Mouse (Mus musculus): ENCODE measurements around the gene Fndc8. TPM values are rescaled to one million over a fixed set of nuclear protein-coding genes. Genes with fewer than 3 reads are reported as not detected.
A peak's percentile ranks its signal among the peaks of the same experiment; 100 is the strongest.

Gene Fndc8
- polyA plus RNA-seq (2015; fragmentation: Nextera tagmentation; extraction: Ambion mirVana): 0.71 and 0.80 TPM in 2 replicates

GRCm38 (mm10) chr11:82891936-82892335, at the start of gene Fndc8:
Gene Fndc8 (plus strand): TSS chr11:82892124.
- no peaks in the 10 kb centered on the region for H3K9me3 ChIP-seq
- no peaks in the 10 kb centered on the region for H3K36me3 ChIP-seq
- peaks cover 22% of the 10 kb centered on the region for H3K4me1 ChIP-seq (replicated peaks)
- no peak for ATAC-seq (ENCODE audit: low FRiP score)
- 70% methylated on average over 7 of the region's 7 CpGs for WGBS
- no peak within 1 kb of the TSS for H3K4me3 ChIP-seq
- H3K4me2 ChIP-seq: no peak within 1 kb of the TSS
- H3K27ac ChIP-seq: no peak within 1 kb of the TSS
- peaks cover 22% of the 10 kb centered on the region; the same call in 1 of the 2 replicates for H3K27me3 ChIP-seq
- H3K9ac ChIP-seq: 0 out of 2 replicates have a peak within 1 kb of the TSS, but pooled peaks have one; percentile 20

- Histone ChIP-seq H3K27ac (peak overlapping the region; percentile 10; the same call in 1 of the 2 replicates), H3K27me3 (no peaks in the 10 kb centered on the region), H3K4me2 (no peak overlapping the region), H3K36me3 (no peaks in the 10 kb centered on the region), H3K9me3 (no peaks in the 10 kb centered on the region), H3K4me3 (no peak overlapping the region), H3K4me1 (replicated peaks) (peaks cover 20% of the 10 kb centered on the region), H3K9ac (peak overlapping the region; percentile 65; the same call in 1 of the 2 replicates)
- WGBS: 72% methylated on average over 11 of the region's 11 CpGs
- ATAC-seq (ENCODE audit: low FRiP score): no peak
These were observed 47.0 kb upstream of the Fndc8 start for GRCm38 (mm10) chr11:82844771-82845414.

GRCm38 (mm10) chr11:82845415-82846078, 46.4 kb upstream of the Fndc8 start:
- Histone ChIP-seq H3K4me3 (peak overlapping the region; percentile 7; the same call in 1 of the 2 replicates), H3K9me3 (no peaks in the 10 kb centered on the region), H3K36me3 (no peaks in the 10 kb centered on the region), H3K27ac (peak overlapping the region; percentile 10), H3K9ac (peak overlapping the region; percentile 65), H3K4me2 (peak overlapping the region; percentile 37), H3K4me1 (replicated peaks) (peaks cover 26% of the 10 kb centered on the region), H3K27me3 (no peaks in the 10 kb centered on the region)
- WGBS: 28% methylated on average over 16 of the region's 16 CpGs
- 0 out of 2 replicates have a peak, but pooled peaks have one; percentile 49 for ATAC-seq (ENCODE audit: low FRiP score)

- H3K4me3 ChIP-seq: peak overlapping the region; percentile 7; the same call in 1 of the 2 replicates
- no peaks in the 10 kb centered on the region for H3K27me3 ChIP-seq
- H3K4me2 ChIP-seq: peak overlapping the region; percentile 37
- 18% methylated on average over 4 of the region's 4 CpGs for WGBS
- H3K9ac ChIP-seq: peak overlapping the region; percentile 65
- peak overlapping the region; percentile 10; the same call in 1 of the 2 replicates for H3K27ac ChIP-seq
- H3K9me3 ChIP-seq: no peaks in the 10 kb centered on the region
- ATAC-seq (ENCODE audit: low FRiP score): no peak
- peaks cover 30% of the 10 kb centered on the region for H3K4me1 ChIP-seq (replicated peaks)
- no peaks in the 10 kb centered on the region for H3K36me3 ChIP-seq
These were observed 45.9 kb upstream of the Fndc8 start for GRCm38 (mm10) chr11:82846079-82846436.

- ATAC-seq (ENCODE audit: low FRiP score): no peak
- Histone ChIP-seq H3K4me1 (replicated peaks) (peaks cover 38% of the 10 kb centered on the region), H3K9ac (no peak overlapping the region), H3K9me3 (no peaks in the 10 kb centered on the region), H3K27me3 (no peaks in the 10 kb centered on the region), H3K4me3 (no peak overlapping the region), H3K4me2 (no peak overlapping the region), H3K27ac (no peak overlapping the region), H3K36me3 (no peaks in the 10 kb centered on the region)
- 68% methylated on average over 3 of the region's 3 CpGs for WGBS
These were observed 45.0 kb upstream of the Fndc8 start for GRCm38 (mm10) chr11:82846938-82847337.

GRCm38 (mm10) chr11:82847571-82848000, 44.3 kb upstream of the Fndc8 start:
- H3K9ac ChIP-seq: no peak overlapping the region
- no peaks in the 10 kb centered on the region for H3K27me3 ChIP-seq
- H3K4me3 ChIP-seq: no peak overlapping the region
- H3K9me3 ChIP-seq: no peaks in the 10 kb centered on the region
- no peaks in the 10 kb centered on the region for H3K36me3 ChIP-seq
- H3K4me2 ChIP-seq: no peak overlapping the region
- WGBS: 34% methylated on average over 6 of the region's 6 CpGs
- ATAC-seq (ENCODE audit: low FRiP score): no peak
- H3K27ac ChIP-seq: no peak overlapping the region
- H3K4me1 ChIP-seq (replicated peaks): peaks cover 38% of the 10 kb centered on the region

- peak overlapping the region; percentile 64 for H3K27ac ChIP-seq
- no peaks in the 10 kb centered on the region for H3K27me3 ChIP-seq
- H3K36me3 ChIP-seq: no peaks in the 10 kb centered on the region
- H3K4me2 ChIP-seq: no peak overlapping the region
- H3K4me3 ChIP-seq: no peak overlapping the region
- WGBS: 49% methylated on average over 5 of the region's 5 CpGs
- H3K9ac ChIP-seq: 0 out of 2 replicates have a peak overlapping the region, but pooled peaks have one; percentile 2
- H3K9me3 ChIP-seq: no peaks in the 10 kb centered on the region
- H3K4me1 ChIP-seq (replicated peaks): peaks cover 33% of the 10 kb centered on the region
- no peak for ATAC-seq (ENCODE audit: low FRiP score)
These were observed 41.7 kb upstream of the Fndc8 start for GRCm38 (mm10) chr11:82850259-82850658.

GRCm38 (mm10) chr11:82852115-82852514, 39.8 kb upstream of the Fndc8 start:
- WGBS: 88% methylated on average over 11 of the region's 11 CpGs
- Histone ChIP-seq H3K4me1 (replicated peaks) (peaks cover 23% of the 10 kb centered on the region), H3K27me3 (no peaks in the 10 kb centered on the region), H3K4me3 (no peak overlapping the region), H3K36me3 (no peaks in the 10 kb centered on the region), H3K9me3 (no peaks in the 10 kb centered on the region), H3K4me2 (no peak overlapping the region), H3K27ac (no peak overlapping the region), H3K9ac (no peak overlapping the region)
- no peak for ATAC-seq (ENCODE audit: low FRiP score)

- H3K4me3 ChIP-seq: no peak overlapping the region
- no peaks in the 10 kb centered on the region for H3K9me3 ChIP-seq
- H3K4me2 ChIP-seq: no peak overlapping the region
- no peak for ATAC-seq (ENCODE audit: low FRiP score)
- peaks cover 23% of the 10 kb centered on the region for H3K4me1 ChIP-seq (replicated peaks)
- H3K27me3 ChIP-seq: no peaks in the 10 kb centered on the region
- H3K27ac ChIP-seq: no peak overlapping the region
- no peak overlapping the region for H3K9ac ChIP-seq
- WGBS: 86% methylated on average over 10 of the region's 10 CpGs
- no peaks in the 10 kb centered on the region for H3K36me3 ChIP-seq
These were observed 39.4 kb upstream of the Fndc8 start for GRCm38 (mm10) chr11:82852540-82852939.

GRCm38 (mm10) chr11:82852958-82853357, 39.0 kb upstream of the Fndc8 start:
- peaks cover 23% of the 10 kb centered on the region for H3K4me1 ChIP-seq (replicated peaks)
- no peak overlapping the region for H3K4me2 ChIP-seq
- no peak overlapping the region for H3K27ac ChIP-seq
- H3K36me3 ChIP-seq: no peaks in the 10 kb centered on the region
- no peak overlapping the region for H3K4me3 ChIP-seq
- H3K27me3 ChIP-seq: no peaks in the 10 kb centered on the region
- no peak for ATAC-seq (ENCODE audit: low FRiP score)
- no peaks in the 10 kb centered on the region for H3K9me3 ChIP-seq
- WGBS: 94% methylated on average over 7 of the region's 7 CpGs
- no peak overlapping the region for H3K9ac ChIP-seq

GRCm38 (mm10) chr11:82854111-82854510, 37.8 kb upstream of the Fndc8 start:
- no peak for ATAC-seq (ENCODE audit: low FRiP score)
- H3K4me3 ChIP-seq: no peak overlapping the region
- no peak overlapping the region for H3K27ac ChIP-seq
- H3K27me3 ChIP-seq: no peaks in the 10 kb centered on the region
- no peaks in the 10 kb centered on the region for H3K36me3 ChIP-seq
- WGBS: 90% methylated on average over 6 of the region's 6 CpGs
- no peak overlapping the region for H3K4me2 ChIP-seq
- peaks cover 23% of the 10 kb centered on the region for H3K4me1 ChIP-seq (replicated peaks)
- no peaks in the 10 kb centered on the region for H3K9me3 ChIP-seq
- H3K9ac ChIP-seq: no peak overlapping the region

- Histone ChIP-seq H3K27ac (no peak overlapping the region), H3K9ac (no peak overlapping the region), H3K4me2 (no peak overlapping the region), H3K9me3 (no peaks in the 10 kb centered on the region), H3K36me3 (no peaks in the 10 kb centered on the region), H3K4me1 (replicated peaks) (peaks cover 13% of the 10 kb centered on the region), H3K27me3 (no peaks in the 10 kb centered on the region), H3K4me3 (no peak overlapping the region)
- WGBS: 82% methylated on average over 9 of the region's 9 CpGs
- no peak for ATAC-seq (ENCODE audit: low FRiP score)
These were observed 36.5 kb upstream of the Fndc8 start for GRCm38 (mm10) chr11:82855327-82855973.
